Mouse (Mus musculus): ENCODE results near the gene Sema3d.

Gene Sema3d

GRCm38 (mm10) chr5:12383133-12383959 lies at the start of gene Sema3d:
Gene Sema3d, plus strand, starts transcription at chr5:12383385.
- CTCF ChIA-PET: interaction anchor here in 2 of 4 experiments (0.9 to 1.1 kb wide), 2 partner anchors 353 to 355 kb away, joined by 3 read pairs; no protein-coding TSS in a partner anchor

DNA sequence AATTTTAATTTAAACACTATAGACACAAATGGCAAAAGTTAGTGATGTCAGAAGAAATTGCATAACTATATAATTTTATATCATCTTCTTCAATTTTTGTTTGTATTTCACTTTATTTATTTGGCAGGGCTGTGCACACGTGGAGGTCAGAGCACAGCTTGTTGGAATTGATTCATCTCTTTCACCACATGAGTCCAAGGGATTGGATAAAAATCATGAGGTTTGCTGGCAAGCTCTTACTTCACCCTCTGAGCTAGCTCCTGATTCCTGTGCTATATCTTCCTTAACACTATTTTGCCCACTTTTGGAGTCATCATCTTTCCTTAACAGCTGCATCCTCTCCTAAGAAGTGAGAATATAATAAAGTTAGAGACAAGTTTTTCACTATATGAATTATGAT lies 5.9 kb upstream of the Sema3d start:
- ChIA-PET CTCF (no interaction called here), POLR2A (no interaction called here)

More at GRCm38 (mm10) chr5:12383133-12383959, at the start of gene Sema3d:
- POLR2A ChIA-PET: no interaction called here

DNA sequence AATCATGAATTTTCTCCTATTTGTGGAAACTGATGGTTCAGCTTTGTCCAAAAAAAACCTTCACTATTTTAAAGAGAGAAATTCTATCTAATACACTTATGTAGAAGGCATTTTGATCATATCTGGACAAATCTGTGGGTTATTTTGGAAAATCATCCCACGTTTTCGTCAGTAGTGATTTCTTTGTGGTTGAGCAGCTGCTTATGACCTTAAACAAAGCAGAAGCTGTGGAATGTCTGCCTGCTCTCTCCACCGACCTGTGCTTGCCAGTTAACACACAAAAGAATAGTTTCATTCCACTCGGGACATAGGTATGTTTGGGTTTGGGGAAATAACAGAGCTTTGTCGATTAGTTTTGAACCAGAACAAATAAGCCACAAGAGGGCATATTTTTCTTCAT lies 4.3 kb upstream of the Sema3d start:
- POLR2A ChIA-PET: no interaction called here

DNA sequence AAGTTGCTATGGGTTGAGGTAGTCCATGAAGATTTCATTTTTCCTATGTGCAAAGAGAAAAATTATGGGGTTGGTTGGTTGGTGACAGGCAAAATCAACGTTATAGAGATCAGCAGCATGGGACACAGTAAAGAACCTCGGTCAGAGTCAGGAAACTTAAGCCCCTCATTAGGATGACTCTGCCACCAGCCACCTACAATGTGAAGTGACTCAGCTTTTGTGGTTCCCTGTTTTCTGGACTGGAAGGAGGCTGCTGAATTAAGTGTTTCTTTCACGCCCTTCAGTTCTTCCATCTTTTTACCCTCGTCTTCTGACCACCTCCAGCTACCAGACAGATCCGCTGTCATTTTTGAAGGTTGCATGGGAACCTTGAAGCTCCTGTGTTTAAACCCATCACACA lies 1.2 kb upstream of the Sema3d start:
- ChIA-PET POLR2A (interaction anchor here in 1 of 4 experiments (0.7 kb wide), 1 partner anchor 41 kb away, joined by 5 read pairs; no protein-coding TSS in a partner anchor), CTCF (interaction anchor here in 1 of 4 experiments (0.7 kb wide), 1 partner anchor 16 kb away, joined by 5 read pairs; no protein-coding TSS in a partner anchor)

More for the DNA sequence above, 4.3 kb upstream of the Sema3d start:
- CTCF ChIA-PET: no interaction called here

DNA sequence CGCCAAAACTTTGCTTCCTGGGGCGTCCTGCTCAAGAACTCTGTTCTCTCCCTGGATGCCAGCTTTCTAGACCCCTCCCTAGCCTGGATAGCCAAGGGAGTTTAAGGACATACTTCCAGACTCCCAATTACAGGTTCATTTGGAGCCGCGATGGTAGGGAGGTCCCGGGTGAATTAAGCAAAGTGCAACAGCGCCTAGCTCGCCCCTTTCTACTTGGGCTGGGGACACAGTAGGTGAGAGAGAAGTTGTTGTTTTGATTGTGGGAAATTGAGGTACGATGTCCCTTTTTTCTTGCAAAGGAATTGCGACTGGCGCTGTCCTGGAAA lies 738 bp downstream of the Sema3d start:
- ChIA-PET CTCF (interaction anchor here in 1 of 4 experiments (0.9 kb wide), 1 partner anchor 356 kb away, joined by 3 read pairs; no protein-coding TSS in a partner anchor), POLR2A (interaction anchor here in 1 of 4 experiments (0.6 kb wide), 1 partner anchor 21 kb away, joined by 3 read pairs; no protein-coding TSS in a partner anchor)

GRCm38 (mm10) chr5:12392667-12393066 lies 9.5 kb downstream of the Sema3d start:
- ChIA-PET POLR2A (no interaction called here), CTCF (no interaction called here)

- CTCF ChIA-PET: no interaction called here
- POLR2A ChIA-PET: no interaction called here
Measured at GRCm38 (mm10) chr5:12399271-12399670, 16.1 kb downstream of the Sema3d start.

GRCm38 (mm10) chr5:12404229-12404628 lies 21.0 kb downstream of the Sema3d start:
- POLR2A ChIA-PET: no interaction called here
- CTCF ChIA-PET: interaction anchor here in 2 of 4 experiments (0.6 kb wide), 3 partner anchors 119 to 198 kb away, joined by 3 to 8 read pairs (median 3); no protein-coding TSS in a partner anchor

GRCm38 (mm10) chr5:12412595-12412994 lies 29.4 kb downstream of the Sema3d start:
- POLR2A ChIA-PET: no interaction called here
- CTCF ChIA-PET: no interaction called here

DNA sequence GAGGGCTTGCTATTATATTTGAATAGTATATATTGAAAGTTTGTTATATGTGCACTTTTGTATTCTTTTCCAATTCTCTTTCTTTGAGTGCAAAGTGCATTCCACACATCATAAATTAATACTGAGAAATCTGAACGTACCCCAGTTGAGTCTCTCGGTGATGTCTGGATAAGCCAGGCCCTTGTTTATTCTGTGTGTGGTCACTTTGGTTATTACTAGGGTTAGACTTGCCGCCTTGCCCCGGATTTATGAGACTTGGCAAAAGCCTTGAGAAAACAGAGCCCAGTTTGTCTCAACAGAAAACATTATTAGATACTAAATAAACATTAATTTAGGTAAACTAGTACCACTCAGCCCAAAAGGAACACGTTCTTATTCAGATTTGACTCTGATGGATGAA lies 40.1 kb downstream of the Sema3d start:
- POLR2A ChIA-PET: no interaction called here
- CTCF ChIA-PET: no interaction called here

GRCm38 (mm10) chr5:12441737-12442136 lies 58.6 kb downstream of the Sema3d start:
- ChIA-PET CTCF (interaction anchor here in 1 of 4 experiments (0.5 kb wide), 1 partner anchor 61 kb away, joined by 4 read pairs; no protein-coding TSS in a partner anchor), POLR2A (no interaction called here)

GRCm38 (mm10) chr5:12442176-12443105 lies 59.3 kb downstream of the Sema3d start:
- ChIA-PET CTCF (interaction anchor here in 2 of 4 experiments (0.5 to 0.6 kb wide), 2 partner anchors 62 to 391 kb away, joined by 4 to 5 read pairs; no protein-coding TSS in a partner anchor), POLR2A (no interaction called here)

DNA sequence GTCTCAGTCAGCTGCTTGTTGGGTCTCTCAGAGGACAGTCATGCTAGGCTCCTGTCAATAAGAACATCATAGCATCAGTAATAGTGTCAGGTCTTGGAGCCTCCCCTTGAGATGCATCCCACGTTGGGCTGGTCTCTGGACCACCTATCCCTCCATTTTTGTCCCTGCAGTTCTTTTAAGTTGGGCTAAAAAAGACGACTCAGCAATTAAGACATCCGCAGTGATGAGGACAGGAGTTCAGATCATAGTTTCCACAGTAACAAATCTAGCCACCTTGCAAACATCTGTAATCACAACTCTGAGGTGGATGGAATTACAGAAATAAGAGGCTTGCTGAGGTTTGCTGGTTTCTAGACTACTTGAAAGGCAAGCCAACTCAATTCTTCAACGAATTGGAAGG lies 67.9 kb downstream of the Sema3d start:
- POLR2A ChIA-PET: no interaction called here
- CTCF ChIA-PET: no interaction called here

DNA sequence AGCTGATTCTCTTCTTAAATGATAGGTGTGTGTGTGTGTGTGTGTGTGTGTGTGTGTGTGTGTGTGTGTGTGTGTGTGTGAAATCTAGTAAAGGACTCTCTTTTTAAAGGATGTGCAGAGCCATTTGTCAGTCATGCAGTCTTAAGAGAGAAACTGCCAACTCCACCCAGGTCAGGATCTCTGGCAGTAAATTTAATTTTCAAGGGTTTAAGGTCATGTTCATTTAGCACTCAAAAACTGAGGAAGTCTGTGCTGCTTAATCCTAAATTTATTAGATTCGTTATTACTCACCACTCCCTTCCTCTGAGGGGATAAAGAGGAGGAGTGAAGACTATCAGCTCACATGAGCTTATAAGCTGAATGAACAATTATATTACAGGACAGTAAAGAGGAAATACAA lies 71.8 kb downstream of the Sema3d start:
- ChIA-PET POLR2A (no interaction called here), CTCF (no interaction called here)

DNA sequence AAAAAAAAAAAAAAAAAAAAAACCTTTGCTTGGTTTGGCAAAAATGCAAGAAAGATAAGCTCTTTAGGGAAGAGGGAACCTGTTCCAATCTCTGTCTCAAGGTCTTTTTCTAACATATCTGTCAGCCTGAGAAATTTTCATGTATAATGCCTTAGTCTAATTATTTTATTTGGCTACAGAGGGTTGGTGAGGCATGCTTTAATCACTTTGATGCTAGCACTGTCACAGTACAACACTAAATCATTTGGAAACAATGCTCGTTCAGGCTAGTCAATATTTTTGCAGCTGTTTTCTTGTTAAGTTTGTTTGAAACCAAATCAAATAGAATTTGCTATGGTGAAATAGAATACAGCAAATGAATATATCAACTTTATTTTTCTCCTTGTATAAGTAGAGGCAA lies 74.3 kb downstream of the Sema3d start:
- ChIA-PET CTCF (interaction anchor here in 1 of 4 experiments (0.6 kb wide), 1 partner anchor 427 kb away, joined by 5 read pairs; no protein-coding TSS in a partner anchor), POLR2A (interaction anchor here in 1 of 4 experiments (0.7 kb wide), 1 partner anchor 52 kb away, joined by 4 read pairs; no protein-coding TSS in a partner anchor)

- CTCF ChIA-PET: no interaction called here
Measured at GRCm38 (mm10) chr5:12467568-12468336, 84.6 kb downstream of the Sema3d start.

GRCm38 (mm10) chr5:12474904-12475638 lies 91.9 kb downstream of the Sema3d start:
- CTCF ChIA-PET: no interaction called here
- POLR2A ChIA-PET: no interaction called here

More at GRCm38 (mm10) chr5:12467568-12468336, 84.6 kb downstream of the Sema3d start:
- POLR2A ChIA-PET: no interaction called here

DNA sequence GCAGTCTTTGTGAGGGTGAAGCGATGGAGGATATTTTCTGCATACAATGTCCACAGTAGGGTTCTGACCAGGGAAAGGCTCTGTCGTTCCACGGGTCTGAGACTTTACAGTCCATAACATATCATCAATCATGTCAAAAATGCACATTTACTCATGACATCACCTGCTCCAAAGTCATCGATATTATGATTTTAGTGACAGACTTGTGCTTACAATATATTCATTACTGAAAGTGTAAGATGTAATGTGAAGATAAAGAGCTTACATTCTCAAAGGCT lies 92.4 kb downstream of the Sema3d start:
- CTCF ChIA-PET: no interaction called here
- POLR2A ChIA-PET: no interaction called here

DNA sequence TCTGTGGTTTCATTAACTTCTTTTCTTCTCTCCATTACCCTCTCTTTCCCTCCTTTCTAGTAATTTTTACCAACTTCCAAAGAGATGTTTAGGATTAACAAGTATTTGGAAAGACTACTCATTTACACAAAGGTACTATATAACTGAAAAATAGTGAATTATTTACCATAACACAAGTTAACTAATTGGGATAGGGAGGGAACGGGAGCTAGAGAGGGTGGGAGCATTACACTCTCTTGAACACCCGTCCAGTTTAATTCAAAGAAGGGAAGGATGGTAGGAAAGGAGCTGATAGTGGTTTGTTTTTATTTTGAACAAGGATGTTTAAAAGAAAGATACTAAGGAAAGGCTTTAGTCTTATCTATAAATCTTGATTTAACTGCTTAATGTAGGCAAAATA lies 104.7 kb downstream of the Sema3d start:
- POLR2A ChIA-PET: no interaction called here
- CTCF ChIA-PET: no interaction called here

Measured in embryonic stem cell, embryonic (primary cell).